Mouse (Mus musculus): Measurements from ENCODE around the gene Olfr830.
"Not testable (repeated sequence)": the region's sequence is repeated elsewhere in the genome, so short reads cannot be mapped to it uniquely, and the experiment has no call there.

Gene Olfr830

DNA sequence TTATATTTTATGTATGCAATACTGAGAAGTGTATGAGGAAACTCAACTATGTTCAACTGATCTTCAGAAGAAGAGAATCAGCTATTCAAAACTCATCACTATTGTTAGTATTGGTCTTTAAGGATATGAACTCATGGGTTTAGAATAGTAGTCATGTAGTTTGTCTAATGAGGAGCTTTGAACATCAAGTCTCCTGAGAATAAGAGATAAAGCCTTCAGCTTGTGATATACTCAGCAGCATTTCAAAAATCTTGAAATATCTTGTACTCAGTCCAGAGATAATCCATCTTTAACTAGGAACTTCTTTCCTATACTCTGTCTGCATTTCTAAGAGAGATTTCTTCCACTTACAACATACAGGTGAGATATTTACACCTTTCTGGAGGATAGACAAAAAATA, at the start of gene Olfr830:
TSS of gene Olfr830 (plus strand) at position 301 of the 400 bp plus-strand sequence.
- DNase-seq (ENCODE audit: low spot score) = no peak

- DNase-seq (ENCODE audit: low spot score) = no peak
These were observed 19.9 kb upstream of the Olfr830 start, which contains the start of gene Olfr829 for GRCm38 (mm10) chr9:18854633-18855032. Gene Olfr829 (plus strand): TSS chr9:18854933.

- not testable (repeated sequence) for DNase-seq (ENCODE audit: low spot score)
These were observed 33.2 kb downstream of the Olfr830 start for GRCm38 (mm10) chr9:18907699-18908098.

DNA sequence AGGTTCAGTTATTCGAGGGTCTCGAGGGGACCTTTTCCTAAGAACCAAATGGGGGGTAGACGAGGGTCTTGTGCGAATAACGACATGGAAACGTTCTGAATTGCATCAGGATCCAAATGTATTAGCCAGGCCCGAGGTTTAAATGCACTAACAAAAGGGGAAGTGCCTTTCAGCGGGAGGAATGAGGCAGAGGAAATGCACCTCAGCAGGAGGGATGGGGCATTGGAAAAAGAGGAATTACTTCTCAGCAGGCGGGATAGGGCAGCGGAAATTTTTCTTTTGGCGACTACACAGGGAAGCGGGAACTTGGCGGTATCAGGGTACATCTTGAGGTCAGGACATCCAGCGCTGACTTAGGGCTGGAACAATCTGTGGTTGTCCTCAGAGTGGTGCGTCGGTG, 53.4 kb downstream of the Olfr830 start:
- DNase-seq (ENCODE audit: low spot score) = not testable (repeated sequence)
